Mouse (Mus musculus) thymus, adult 2 months (tissue): ENCODE measurements around the gene 3110018I06Rik. TPM values are rescaled to one million over a fixed set of nuclear protein-coding genes. Genes with fewer than 3 reads are reported as not detected.

Experiments used
- DNase-seq: peaks from one replicate; pipeline ENCODE4 v3.0.0; 2021
- H3K27ac ChIP-seq: fragments of 200-500 bp; 2 replicates; pipeline ENCODE4 v1.5.1; 2012; ENCODE audit warnings: low read length, control low read depth; ENCODE audit not compliant: control insufficient read depth, insufficient read depth
- H3K27me3 ChIP-seq: fragments of 200-500 bp; 2 replicates; pipeline ENCODE4 v1.6.1; 2012; ENCODE audit warnings: mild to moderate bottlenecking, low read length, moderate library complexity, mixed read lengths; ENCODE audit not compliant: control insufficient read depth, insufficient read depth
- H3K36me3 ChIP-seq: fragments of 200-500 bp; 2 replicates; pipeline ENCODE4 v1.6.1; 2012; ENCODE audit warnings: mild to moderate bottlenecking, low read length, moderate library complexity; ENCODE audit not compliant: control insufficient read depth, insufficient read depth
- H3K4me1 ChIP-seq: fragments of 200-500 bp; replicated peaks from 2 replicates; pipeline ENCODE4 v1.6.1; 2012; ENCODE audit warnings: low read length; ENCODE audit not compliant: control insufficient read depth, insufficient read depth
- H3K4me3 ChIP-seq: fragments of 200-500 bp; 2 replicates; pipeline ENCODE4 v1.5.1; 2012; ENCODE audit warnings: mild to moderate bottlenecking, low read length, control low read depth, moderate library complexity; ENCODE audit not compliant: control insufficient read depth, insufficient read depth
- CTCF ChIP-seq: fragments of 200-500 bp; IDR thresholded peaks from 2 replicates; pipeline ENCODE4 v1.5.1; 2012; ENCODE audit warnings: mild to moderate bottlenecking, control low read depth, low read length, moderate library complexity, borderline replicate concordance; ENCODE audit not compliant: control insufficient read depth, poor library complexity, insufficient read depth; ENCODE audit errors: extremely low read depth
- POLR2A ChIP-seq: fragments of 200-500 bp; IDR thresholded peaks from 2 replicates; pipeline ENCODE4 v1.6.1; 2012; ENCODE audit warnings: mild to moderate bottlenecking, low read length, control low read depth, moderate library complexity; ENCODE audit not compliant: control insufficient read depth, poor library complexity, insufficient read depth; ENCODE audit errors: extremely low read depth
- WGBS: fragments of 180-500 bp; shearing (Covaris S2); methylation state at CpG from one replicate; pipeline ENCODE4 v1.1.7; 2018; 5-methylcytosine and 5-hydroxymethylcytosine counted together
- polyA plus RNA-seq: library from polyadenylated mRNA; depleted of rRNA; stranded (reverse); fragments of >200 nt; gene quantifications from 2 replicates; pipeline ENCODE4 v1.2.3, GENCODE M21; 2012

The 3110018I06Rik gene
- polyA plus RNA-seq, 1 experiment = not detected

GRCm38 (mm10) chr12:107528346-107528880 lies 40.0 kb downstream of the 3110018I06Rik start:
- no peak for DNase-seq
- Histone ChIP-seq H3K36me3 (no peaks in the 10 kb centered on the region), H3K27me3 (no peaks in the 10 kb centered on the region), H3K4me3 (no peak overlapping the region), H3K27ac (no peak overlapping the region), H3K4me1 (peaks cover 3% of the 10 kb centered on the region; the same call in 1 of the 2 replicates)
- 88% methylated on average over 1 of the region's 1 CpGs for WGBS
- TF ChIP-seq POLR2A = no peak
- TF ChIP-seq CTCF = no peak

GRCm38 (mm10) chr12:107532871-107533270 lies 44.4 kb downstream of the 3110018I06Rik start:
- Histone ChIP-seq H3K4me1 (no peaks in the 10 kb centered on the region), H3K36me3 (no peaks in the 10 kb centered on the region), H3K27ac (no peak overlapping the region), H3K4me3 (no peak overlapping the region), H3K27me3 (no peaks in the 10 kb centered on the region)
- DNase-seq = no peak
- 95% methylated on average over 7 of the region's 7 CpGs for WGBS
- TF ChIP-seq CTCF = no peak
- TF ChIP-seq POLR2A = no peak
